Mouse (Mus musculus): ENCODE results near the gene Parvb. TPM values are rescaled to one million over a fixed set of nuclear protein-coding genes. Genes with fewer than 3 reads are reported as not detected.
A peak's percentile ranks its signal among the peaks of the same experiment; 100 is the strongest.

Parvb gene
- polyA plus RNA-seq, 1 experiment from 2014 or later: 21.1 TPM

GRCm38 (mm10) chr15:84214476-84214875 lies 17.4 kb upstream of the Parvb start:
- 75% methylated on average over 7 of the region's 7 CpGs for WGBS (ENCODE audit: insufficient replicate concordance)
- H3K4me1 ChIP-seq (ENCODE audit: control insufficient read depth, insufficient read depth, low read length): peaks cover 50% of the 10 kb centered on the region
- H3K27ac ChIP-seq (ENCODE audit: low read depth, low read length): no peak overlapping the region
- H3K9ac ChIP-seq (ENCODE audit: low read depth, low read length): no peak overlapping the region
- no peak overlapping the region for H3K4me2 ChIP-seq
- H3K27me3 ChIP-seq (ENCODE audit: control insufficient read depth, insufficient read depth, low read length): no peaks in the 10 kb centered on the region
- no peaks in the 10 kb centered on the region for H3K9me3 ChIP-seq (replicated peaks; ENCODE audit: control insufficient read depth, low read length)
- H3K36me3 ChIP-seq (ENCODE audit: control insufficient read depth, insufficient read depth, low read length): peaks cover 10% of the 10 kb centered on the region
- no peak overlapping the region for H3K4me3 ChIP-seq (ENCODE audit: low read depth, low read length)
- no peak for ATAC-seq (replicated peaks; ENCODE audit: insufficient number of reproducible peaks, low FRiP score, low TSS enrichment)

GRCm38 (mm10) chr15:84215273-84215672 lies 16.6 kb upstream of the Parvb start:
- Histone ChIP-seq H3K4me3 (ENCODE audit: low read depth, low read length) (no peak overlapping the region), H3K36me3 (ENCODE audit: control insufficient read depth, insufficient read depth, low read length) (peaks cover 4% of the 10 kb centered on the region), H3K9me3 (replicated peaks; ENCODE audit: control insufficient read depth, low read length) (no peaks in the 10 kb centered on the region), H3K9ac (ENCODE audit: low read depth, low read length) (no peak overlapping the region), H3K4me2 (no peak overlapping the region), H3K27ac (ENCODE audit: low read depth, low read length) (no peak overlapping the region), H3K27me3 (ENCODE audit: control insufficient read depth, insufficient read depth, low read length) (no peaks in the 10 kb centered on the region), H3K4me1 (ENCODE audit: control insufficient read depth, insufficient read depth, low read length) (peaks cover 48% of the 10 kb centered on the region)
- 66% methylated on average over 2 of the region's 2 CpGs for WGBS (ENCODE audit: insufficient replicate concordance)
- ATAC-seq (replicated peaks; ENCODE audit: insufficient number of reproducible peaks, low FRiP score, low TSS enrichment): no peak

- Histone ChIP-seq H3K36me3 (ENCODE audit: control insufficient read depth, insufficient read depth, low read length) (peaks cover 3% of the 10 kb centered on the region; the same call in 1 of the 2 replicates), H3K4me2 (no peak overlapping the region), H3K4me3 (ENCODE audit: low read depth, low read length) (no peak overlapping the region), H3K27me3 (ENCODE audit: control insufficient read depth, insufficient read depth, low read length) (no peaks in the 10 kb centered on the region), H3K27ac (ENCODE audit: low read depth, low read length) (no peak overlapping the region), H3K9me3 (replicated peaks; ENCODE audit: control insufficient read depth, low read length) (no peaks in the 10 kb centered on the region), H3K9ac (ENCODE audit: low read depth, low read length) (no peak overlapping the region), H3K4me1 (ENCODE audit: control insufficient read depth, insufficient read depth, low read length) (peaks cover 46% of the 10 kb centered on the region)
- no peak for ATAC-seq (replicated peaks; ENCODE audit: insufficient number of reproducible peaks, low FRiP score, low TSS enrichment)
Observed at GRCm38 (mm10) chr15:84216026-84216425, 15.8 kb upstream of the Parvb start.

GRCm38 (mm10) chr15:84216461-84217084 lies 15.3 kb upstream of the Parvb start:
- no peak overlapping the region for H3K4me2 ChIP-seq
- 31% methylated on average over 7 of the region's 7 CpGs for WGBS (ENCODE audit: insufficient replicate concordance)
- peaks cover 46% of the 10 kb centered on the region for H3K4me1 ChIP-seq (ENCODE audit: control insufficient read depth, insufficient read depth, low read length)
- no peaks in the 10 kb centered on the region for H3K27me3 ChIP-seq (ENCODE audit: control insufficient read depth, insufficient read depth, low read length)
- H3K4me3 ChIP-seq (ENCODE audit: low read depth, low read length): no peak overlapping the region
- H3K9ac ChIP-seq (ENCODE audit: low read depth, low read length): no peak overlapping the region
- peaks cover 3% of the 10 kb centered on the region; the same call in 1 of the 2 replicates for H3K36me3 ChIP-seq (ENCODE audit: control insufficient read depth, insufficient read depth, low read length)
- no peak overlapping the region for H3K27ac ChIP-seq (ENCODE audit: low read depth, low read length)
- no peak for ATAC-seq (replicated peaks; ENCODE audit: insufficient number of reproducible peaks, low FRiP score, low TSS enrichment)
- no peaks in the 10 kb centered on the region for H3K9me3 ChIP-seq (replicated peaks; ENCODE audit: control insufficient read depth, low read length)

DNA sequence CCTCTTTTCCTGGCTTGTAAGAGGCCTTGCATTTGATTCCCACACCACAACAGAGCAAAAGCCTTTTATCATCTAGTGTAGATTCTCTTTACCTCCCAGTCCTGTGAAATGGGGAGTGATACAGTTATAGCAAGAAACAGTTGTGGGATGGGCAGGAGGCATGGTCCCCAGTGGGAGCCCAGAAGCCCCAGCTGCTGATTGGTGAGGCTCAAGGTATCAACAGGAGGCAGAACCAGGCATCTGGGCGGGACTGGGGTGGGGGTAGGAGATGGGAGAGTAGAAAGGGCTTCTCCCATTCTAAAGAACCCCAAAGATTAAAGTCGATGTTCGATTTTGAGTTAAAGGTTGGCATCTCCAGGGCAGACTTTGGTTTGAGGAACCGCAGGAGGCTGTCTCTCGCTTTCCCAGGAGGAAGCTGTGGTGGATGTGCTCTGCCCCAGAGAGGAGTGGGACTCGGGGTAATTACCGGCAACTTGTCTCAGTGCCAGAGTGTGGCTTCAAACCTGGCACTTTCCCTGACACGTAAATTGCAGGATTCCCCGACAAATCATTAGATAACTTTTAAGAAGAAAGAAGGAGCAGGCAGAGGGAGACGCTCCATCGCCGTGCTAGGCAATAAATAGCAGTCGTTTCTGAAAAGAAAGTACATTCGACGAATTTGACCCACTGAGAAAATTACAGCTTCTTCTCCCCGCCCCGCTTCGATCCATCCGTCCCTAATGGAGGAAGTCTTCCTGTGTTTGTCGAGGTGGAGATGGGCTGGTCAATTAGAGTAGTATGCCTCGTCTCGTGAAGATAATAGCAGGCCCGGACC lies 13.7 kb upstream of the Parvb start:
- H3K4me1 ChIP-seq (ENCODE audit: control insufficient read depth, insufficient read depth, low read length): peaks cover 37% of the 10 kb centered on the region
- H3K4me2 ChIP-seq: no peak overlapping the region
- H3K4me3 ChIP-seq (ENCODE audit: low read depth, low read length): no peak overlapping the region
- 39% methylated on average over 23 of the region's 23 CpGs for WGBS (ENCODE audit: insufficient replicate concordance)
- no peaks in the 10 kb centered on the region for H3K9me3 ChIP-seq (replicated peaks; ENCODE audit: control insufficient read depth, low read length)
- no peaks in the 10 kb centered on the region for H3K27me3 ChIP-seq (ENCODE audit: control insufficient read depth, insufficient read depth, low read length)
- ATAC-seq (replicated peaks; ENCODE audit: insufficient number of reproducible peaks, low FRiP score, low TSS enrichment): no peak
- peaks cover 3% of the 10 kb centered on the region; the same call in 1 of the 2 replicates for H3K36me3 ChIP-seq (ENCODE audit: control insufficient read depth, insufficient read depth, low read length)
- H3K27ac ChIP-seq (ENCODE audit: low read depth, low read length): peak overlapping the region; percentile 73
- H3K9ac ChIP-seq (ENCODE audit: low read depth, low read length): no peak overlapping the region

GRCm38 (mm10) chr15:84218783-84219271 lies 13.0 kb upstream of the Parvb start:
- no peak overlapping the region for H3K4me3 ChIP-seq (ENCODE audit: low read depth, low read length)
- no peak; the same call in 1 of the 2 replicates for ATAC-seq (replicated peaks; ENCODE audit: insufficient number of reproducible peaks, low FRiP score, low TSS enrichment)
- no peaks in the 10 kb centered on the region for H3K27me3 ChIP-seq (ENCODE audit: control insufficient read depth, insufficient read depth, low read length)
- peak overlapping the region; percentile 22; the same call in 1 of the 2 replicates for H3K4me2 ChIP-seq
- no peaks in the 10 kb centered on the region for H3K9me3 ChIP-seq (replicated peaks; ENCODE audit: control insufficient read depth, low read length)
- WGBS (ENCODE audit: insufficient replicate concordance): 18% methylated on average over 9 of the region's 9 CpGs
- H3K27ac ChIP-seq (ENCODE audit: low read depth, low read length): peak overlapping the region; percentile 73
- peaks cover 3% of the 10 kb centered on the region; the same call in 1 of the 2 replicates for H3K36me3 ChIP-seq (ENCODE audit: control insufficient read depth, insufficient read depth, low read length)
- H3K4me1 ChIP-seq (ENCODE audit: control insufficient read depth, insufficient read depth, low read length): peaks cover 36% of the 10 kb centered on the region
- peak overlapping the region; percentile 10; the same call in 1 of the 2 replicates for H3K9ac ChIP-seq (ENCODE audit: low read depth, low read length)

DNA sequence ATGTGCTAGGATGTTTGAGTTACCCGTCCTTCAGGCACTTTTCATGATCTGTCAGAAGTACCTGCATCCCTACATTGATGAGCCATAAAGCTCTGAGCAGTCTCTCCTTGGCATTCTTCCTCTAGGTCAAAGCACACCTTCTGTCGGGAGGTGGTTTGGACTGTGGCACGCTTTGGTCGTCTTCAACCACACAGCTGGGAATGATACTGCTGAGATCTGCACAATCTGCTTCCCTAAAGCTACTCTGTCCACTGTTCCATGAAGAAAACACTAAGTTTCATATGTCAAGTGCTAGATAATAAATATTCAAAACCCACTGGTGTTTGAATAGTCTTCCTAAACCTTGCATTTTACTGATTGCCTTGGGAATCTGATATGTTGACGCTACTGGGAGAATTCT lies 10.3 kb upstream of the Parvb start:
- Histone ChIP-seq H3K27ac (ENCODE audit: low read depth, low read length) (no peak overlapping the region), H3K4me2 (no peak overlapping the region), H3K4me1 (ENCODE audit: control insufficient read depth, insufficient read depth, low read length) (peaks cover 21% of the 10 kb centered on the region), H3K9ac (ENCODE audit: low read depth, low read length) (no peak overlapping the region), H3K36me3 (ENCODE audit: control insufficient read depth, insufficient read depth, low read length) (no peaks in the 10 kb centered on the region), H3K9me3 (replicated peaks; ENCODE audit: control insufficient read depth, low read length) (no peaks in the 10 kb centered on the region), H3K27me3 (ENCODE audit: control insufficient read depth, insufficient read depth, low read length) (no peaks in the 10 kb centered on the region), H3K4me3 (ENCODE audit: low read depth, low read length) (no peak overlapping the region)
- 81% methylated on average over 5 of the region's 5 CpGs for WGBS (ENCODE audit: insufficient replicate concordance)
- ATAC-seq (replicated peaks; ENCODE audit: insufficient number of reproducible peaks, low FRiP score, low TSS enrichment): no peak

GRCm38 (mm10) chr15:84223423-84223822 lies 8.4 kb upstream of the Parvb start:
- no peak overlapping the region for H3K27ac ChIP-seq (ENCODE audit: low read depth, low read length)
- no peaks in the 10 kb centered on the region for H3K9me3 ChIP-seq (replicated peaks; ENCODE audit: control insufficient read depth, low read length)
- 0 out of 2 replicates have a peak, but pooled peaks have one; percentile 32 for ATAC-seq (replicated peaks; ENCODE audit: insufficient number of reproducible peaks, low FRiP score, low TSS enrichment)
- H3K9ac ChIP-seq (ENCODE audit: low read depth, low read length): no peak overlapping the region
- WGBS (ENCODE audit: insufficient replicate concordance): 24% methylated on average over 6 of the region's 6 CpGs
- H3K27me3 ChIP-seq (ENCODE audit: control insufficient read depth, insufficient read depth, low read length): no peaks in the 10 kb centered on the region
- peaks cover 14% of the 10 kb centered on the region for H3K4me1 ChIP-seq (ENCODE audit: control insufficient read depth, insufficient read depth, low read length)
- H3K4me3 ChIP-seq (ENCODE audit: low read depth, low read length): no peak overlapping the region
- no peak overlapping the region for H3K4me2 ChIP-seq
- H3K36me3 ChIP-seq (ENCODE audit: control insufficient read depth, insufficient read depth, low read length): no peaks in the 10 kb centered on the region

All from heart, embryonic 11.5 days (tissue).